Mouse (Mus musculus) liver, adult 2 months (tissue): ENCODE data around the gene Eno4. TPM values are rescaled to one million over a fixed set of nuclear protein-coding genes. Genes with fewer than 3 reads are reported as not detected.

ENCODE experiments used
- DNase-seq: peaks from one replicate; pipeline ENCODE4 v3.0.0-alpha.2; 2011; ENCODE audit warnings: low read depth, low spot score; ENCODE audit errors: extremely low read depth
- H3K27ac ChIP-seq: fragments of 200-500 bp; replicated peaks from 2 replicates; pipeline ENCODE4 v1.5.1; 2012; ENCODE audit warnings: low read depth, mild to moderate bottlenecking, control low read depth, inconsistent platforms, low read length; ENCODE audit not compliant: insufficient read depth
- H3K27me3 ChIP-seq: fragments of 200-500 bp; 2 replicates; pipeline ENCODE4 v1.6.1; 2012; ENCODE audit warnings: mild to moderate bottlenecking, moderate library complexity, low read length, inconsistent platforms; ENCODE audit not compliant: control insufficient read depth, insufficient read depth
- H3K36me3 ChIP-seq: fragments of 200-500 bp; 2 replicates; pipeline ENCODE4 v1.6.1; 2012; ENCODE audit warnings: low read length, inconsistent platforms; ENCODE audit not compliant: control insufficient read depth, insufficient read depth
- H3K4me1 ChIP-seq: fragments of 200-500 bp; 2 replicates; pipeline ENCODE4 v1.6.1; 2011; ENCODE audit warnings: low read length; ENCODE audit not compliant: control insufficient read depth, insufficient read depth
- H3K4me3 ChIP-seq: fragments of 200-500 bp; 2 replicates; pipeline ENCODE4 v1.5.1; 2011; ENCODE audit warnings: low read depth, mild to moderate bottlenecking, control low read depth, low read length, moderate library complexity; ENCODE audit not compliant: insufficient read depth
- H3K79me2 ChIP-seq: fragments of 200-500 bp; 2 replicates; pipeline ENCODE4 v1.6.1; 2012; ENCODE audit warnings: inconsistent platforms, mild to moderate bottlenecking, low read length, moderate library complexity; ENCODE audit not compliant: control insufficient read depth, insufficient read depth
- H3K9ac ChIP-seq: fragments of 200-500 bp; 2 replicates; pipeline ENCODE4 v1.6.1; 2012; ENCODE audit warnings: low read depth, mild to moderate bottlenecking, control low read depth, inconsistent platforms, low read length
- CTCF ChIP-seq: fragments of 200-500 bp; IDR thresholded peaks from 2 replicates; pipeline ENCODE4 v1.5.1; 2011; ENCODE audit warnings: low read depth, low read length, control low read depth
- POLR2A ChIP-seq: fragments of 200-500 bp; IDR thresholded peaks from 2 replicates; pipeline ENCODE4 v1.6.1; 2011; ENCODE audit warnings: low read length, control low read depth; ENCODE audit not compliant: insufficient read depth; ENCODE audit errors: extremely low read depth
- WGBS: fragments of 180-500 bp; shearing (Covaris S2); methylation state at CpG from one replicate; pipeline ENCODE4 v1.1.7; 2018; 5-methylcytosine and 5-hydroxymethylcytosine counted together
- polyA plus RNA-seq: library from polyadenylated mRNA; depleted of rRNA; stranded (reverse); fragments of >200 nt; gene quantifications from 2 replicates; pipeline ENCODE4 v1.2.3, GENCODE M21; 2012
- total RNA-seq: library from RNA; depleted of rRNA; stranded (reverse); fragments of >200 nt; gene quantifications from 2 replicates; pipeline ENCODE4 v1.2.3, GENCODE M21; 2014

Eno4 gene
- total and polyA plus RNA-seq, 2 experiments, result not detected

DNA sequence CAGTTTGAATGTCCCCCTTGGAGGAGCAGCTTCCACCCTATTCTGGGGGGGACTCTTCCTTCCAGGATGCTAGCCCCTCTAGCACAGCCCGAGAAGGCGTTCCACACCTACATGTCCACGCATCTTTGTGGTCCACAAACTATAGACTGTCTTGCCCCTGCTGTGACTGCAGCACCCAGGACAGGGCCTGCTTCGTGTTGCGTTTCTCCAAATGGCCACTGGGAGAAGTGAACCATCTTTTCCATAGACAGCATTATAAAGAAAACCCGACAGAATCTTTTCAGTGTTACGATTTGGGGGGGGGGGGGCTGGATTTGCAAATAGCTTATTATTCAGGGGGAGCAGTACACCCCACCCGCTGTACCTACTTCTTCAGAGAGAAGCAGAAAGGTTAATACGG lies 36.5 kb upstream of the Eno4 start:
- no peak overlapping the region for H3K4me3 ChIP-seq
- no peaks in the 10 kb centered on the region for H3K36me3 ChIP-seq
- no peaks in the 10 kb centered on the region for H3K27me3 ChIP-seq
- H3K4me1 ChIP-seq, result no peaks in the 10 kb centered on the region
- 64% methylated on average over 9 of the region's 9 CpGs for WGBS
- H3K79me2 ChIP-seq, result no peaks in the 10 kb centered on the region
- TF ChIP-seq POLR2A (no peak), CTCF (no peak)
- no peak overlapping the region for H3K9ac ChIP-seq
- no peak for DNase-seq
- H3K27ac ChIP-seq, result no peak overlapping the region

DNA sequence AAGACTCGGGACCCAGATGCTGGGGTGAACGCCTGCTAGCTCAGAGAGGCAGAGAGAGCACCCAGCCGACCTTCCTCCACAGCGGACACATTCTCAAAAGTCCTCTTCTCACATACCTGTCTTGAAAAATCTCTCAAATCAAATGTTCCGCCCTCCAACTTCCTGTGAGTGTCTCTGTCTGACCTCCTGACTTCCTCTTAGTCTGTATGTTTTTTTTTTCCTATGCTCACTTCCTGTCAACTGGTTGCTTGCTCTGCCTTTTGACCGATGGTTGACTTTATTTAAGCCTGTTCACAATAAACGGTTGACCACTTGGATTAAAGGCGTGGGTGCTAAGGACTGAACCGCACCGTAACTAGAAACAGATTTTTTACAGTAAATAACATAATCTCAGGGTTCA lies 35.2 kb upstream of the Eno4 start:
- Histone ChIP-seq H3K9ac (no peak overlapping the region), H3K4me3 (no peak overlapping the region), H3K79me2 (no peaks in the 10 kb centered on the region), H3K36me3 (no peaks in the 10 kb centered on the region), H3K27ac (no peak overlapping the region), H3K4me1 (no peaks in the 10 kb centered on the region), H3K27me3 (no peaks in the 10 kb centered on the region)
- WGBS, result 72% methylated on average over 10 of the region's 10 CpGs
- TF ChIP-seq CTCF (no peak), POLR2A (no peak)
- DNase-seq, result no peak

DNA sequence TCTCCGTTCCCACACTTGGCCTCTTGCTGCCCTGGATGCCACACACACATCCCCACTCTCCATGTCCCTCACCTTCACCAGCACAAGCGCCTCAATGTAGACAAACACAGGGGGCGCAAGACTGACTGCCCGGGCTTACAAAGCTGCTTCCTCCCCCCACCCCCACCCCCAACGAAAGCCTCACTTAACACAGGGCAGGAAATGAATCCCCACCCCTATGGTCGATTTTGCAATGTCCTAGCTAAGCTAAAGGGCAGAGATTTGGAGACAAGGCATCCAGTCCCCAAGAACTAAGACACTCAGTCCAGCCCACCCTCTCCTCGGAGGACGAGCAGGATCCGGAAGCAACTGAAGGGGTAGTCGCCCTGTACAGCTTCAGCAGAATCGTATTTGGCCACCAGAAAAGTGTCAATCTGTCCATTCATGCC lies 32.3 kb upstream of the Eno4 start:
- H3K4me3 ChIP-seq, result no peak overlapping the region
- TF ChIP-seq POLR2A, result no peak
- TF ChIP-seq CTCF, result no peak
- no peaks in the 10 kb centered on the region for H3K4me1 ChIP-seq
- H3K9ac ChIP-seq, result no peak overlapping the region
- no peaks in the 10 kb centered on the region for H3K79me2 ChIP-seq
- no peak overlapping the region for H3K27ac ChIP-seq
- no peaks in the 10 kb centered on the region for H3K36me3 ChIP-seq
- WGBS, result 8% methylated on average over 11 of the region's 11 CpGs
- no peak for DNase-seq
- no peaks in the 10 kb centered on the region for H3K27me3 ChIP-seq

DNA sequence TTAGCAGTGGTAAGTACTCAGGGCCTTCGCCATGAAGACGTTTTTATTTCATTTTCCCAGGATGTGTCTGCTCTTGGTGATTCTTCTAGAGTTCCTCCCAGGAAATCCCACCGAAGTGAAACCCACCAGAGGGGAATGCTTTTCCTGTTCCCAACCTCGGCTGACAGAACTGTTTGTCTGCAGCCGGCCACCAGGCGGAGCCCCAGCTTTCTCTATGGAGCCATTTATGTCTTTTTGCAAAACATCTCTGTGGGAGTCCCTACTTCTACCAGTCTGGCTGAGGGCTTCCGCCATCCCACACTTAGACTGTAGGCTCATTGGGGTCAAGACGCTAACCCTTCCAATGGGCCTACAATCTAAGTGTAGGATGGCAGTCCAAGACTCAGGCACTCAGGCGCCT lies 31.8 kb upstream of the Eno4 start:
- H3K4me3 ChIP-seq, result no peak overlapping the region
- 13% methylated on average over 9 of the region's 9 CpGs for WGBS
- H3K4me1 ChIP-seq, result no peaks in the 10 kb centered on the region
- no peaks in the 10 kb centered on the region for H3K79me2 ChIP-seq
- peak; percentile 6 for DNase-seq
- H3K36me3 ChIP-seq, result no peaks in the 10 kb centered on the region
- H3K27me3 ChIP-seq, result no peaks in the 10 kb centered on the region
- no peak overlapping the region for H3K9ac ChIP-seq
- no peak overlapping the region for H3K27ac ChIP-seq
- TF ChIP-seq CTCF (peak; percentile 86), POLR2A (no peak)

DNA sequence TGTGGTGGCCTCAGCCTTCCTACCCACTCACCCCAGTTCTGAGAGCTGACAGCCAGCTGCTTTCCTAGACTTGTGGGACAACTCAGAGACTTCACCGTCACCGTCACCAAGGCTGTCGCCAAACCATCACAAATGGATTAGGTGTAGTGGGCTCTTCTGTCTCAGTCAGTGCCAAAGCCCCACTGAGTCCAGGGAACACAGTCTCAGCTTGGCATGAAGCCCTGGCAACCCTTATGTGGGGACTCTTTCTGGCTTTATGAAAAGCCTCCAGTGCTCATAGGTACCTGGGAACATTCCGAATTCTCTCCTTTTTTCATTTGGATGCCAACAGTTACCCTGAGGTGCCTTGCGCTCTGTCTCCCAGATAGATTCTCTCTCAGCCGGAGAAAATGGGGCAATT lies 29.9 kb upstream of the Eno4 start:
- no peaks in the 10 kb centered on the region for H3K79me2 ChIP-seq
- H3K27me3 ChIP-seq, result no peaks in the 10 kb centered on the region
- peaks cover 1% of the 10 kb centered on the region; the same call in 1 of the 2 replicates for H3K4me1 ChIP-seq
- H3K4me3 ChIP-seq, result no peak overlapping the region
- H3K36me3 ChIP-seq, result no peaks in the 10 kb centered on the region
- no peak for TF ChIP-seq POLR2A
- no peak for TF ChIP-seq CTCF
- no peak for DNase-seq
- WGBS, result 92% methylated on average over 6 of the region's 6 CpGs
- no peak overlapping the region for H3K9ac ChIP-seq
- H3K27ac ChIP-seq, result no peak overlapping the region

DNA sequence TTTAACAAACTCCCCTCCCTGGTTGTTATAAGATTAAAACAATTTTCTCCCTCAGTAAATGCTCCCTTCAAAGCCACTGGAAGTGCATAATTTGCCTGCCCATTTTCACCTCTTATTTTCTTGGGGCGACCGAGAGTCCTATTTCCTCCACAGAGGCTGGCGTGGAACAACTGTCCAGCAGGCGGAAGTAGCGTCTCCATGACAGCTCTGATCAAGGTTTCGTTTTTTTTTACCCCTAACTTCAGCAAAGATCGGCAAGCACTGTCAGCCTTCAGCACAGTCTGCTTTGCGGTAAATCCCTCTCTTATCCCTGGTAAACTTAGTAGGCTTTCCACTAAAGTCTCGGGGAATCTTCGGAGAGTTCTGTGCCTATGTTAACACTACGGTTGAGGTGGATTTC lies 24.6 kb upstream of the Eno4 start:
- Histone ChIP-seq H3K79me2 (no peaks in the 10 kb centered on the region), H3K36me3 (no peaks in the 10 kb centered on the region), H3K4me1 (peaks cover 2% of the 10 kb centered on the region; the same call in 1 of the 2 replicates), H3K4me3 (peak overlapping the region; percentile 62), H3K9ac (peak overlapping the region; percentile 52), H3K27ac (no peak overlapping the region), H3K27me3 (no peaks in the 10 kb centered on the region)
- peak; percentile 31 for DNase-seq
- 7% methylated on average over 11 of the region's 11 CpGs for WGBS
- TF ChIP-seq POLR2A, result no peak
- peak; percentile 41; the same call in 1 of the 2 replicates for TF ChIP-seq CTCF
